Mouse (Mus musculus) forebrain, embryonic 16.5 days (tissue): Measurements from ENCODE around the gene Rtp4. TPM values are rescaled to one million over a fixed set of nuclear protein-coding genes. Genes with fewer than 3 reads are reported as not detected.
A peak's percentile ranks its signal among the peaks of the same experiment; 100 is the strongest.

Experiments used
- ATAC-seq: fragments of 200-750 bp; cut with Nextera tagmentation; 2 replicates; pipeline ENCODE4 v1.8.0; 2017; ENCODE audit warnings: mild to moderate bottlenecking, moderate library complexity
- H3K27ac ChIP-seq: fragments of 300-500 bp; sonication (generic); 2 replicates; pipeline ENCODE4 v1.5.1; 2014; ENCODE audit warnings: low read length, control low read depth
- H3K27me3 ChIP-seq: fragments of 300-500 bp; sonication (generic); replicated peaks from 2 replicates; pipeline ENCODE4 v1.6.1; 2014; ENCODE audit warnings: low read length; ENCODE audit not compliant: control insufficient read depth, insufficient read depth
- H3K36me3 ChIP-seq: fragments of 300-500 bp; sonication (generic); 2 replicates; pipeline ENCODE4 v1.6.1; 2014; ENCODE audit not compliant: control insufficient read depth, insufficient read depth
- H3K4me1 ChIP-seq: fragments of 300-500 bp; sonication (generic); replicated peaks from 2 replicates; pipeline ENCODE4 v1.6.1; 2014; ENCODE audit warnings: low read length; ENCODE audit not compliant: control insufficient read depth, insufficient read depth
- H3K4me2 ChIP-seq: fragments of 300-500 bp; sonication (generic); 2 replicates; pipeline ENCODE4 v1.6.1; 2014; ENCODE audit warnings: mild to moderate bottlenecking, low read length, control low read depth
- H3K4me3 ChIP-seq: fragments of 300-500 bp; sonication (generic); replicated peaks from 2 replicates; pipeline ENCODE4 v1.5.1; 2014; ENCODE audit warnings: mild to moderate bottlenecking, low read length, control low read depth
- H3K9ac ChIP-seq: fragments of 300-500 bp; sonication (generic); replicated peaks from 2 replicates; pipeline ENCODE4 v1.6.1; 2014; ENCODE audit warnings: low read depth, low read length, control low read depth
- H3K9me3 ChIP-seq: fragments of 300-500 bp; sonication (generic); 2 replicates; pipeline ENCODE4 v1.6.1; 2016; ENCODE audit warnings: low read length; ENCODE audit not compliant: control insufficient read depth
- WGBS: fragments of 180-500 bp; shearing (Covaris S2); extraction: QIAGEN DNeasy Blood & Tissue Kit; methylation state at CpG from one replicate; pipeline ENCODE4 v1.1.7; 2014; 5-methylcytosine and 5-hydroxymethylcytosine counted together
- polyA plus RNA-seq: library from polyadenylated mRNA; unstranded; fragments of >200 nt; fragmentation: Nextera tagmentation; extraction: Ambion mirVana; gene quantifications from 2 replicates; pipeline ENCODE4 v1.2.1, GENCODE M21; 2015

Gene Rtp4
- polyA plus RNA-seq, 1 experiment from 2014 or later: 4.1 TPM

- no peak overlapping the region for H3K4me3 ChIP-seq
- 10% methylated on average over 3 of the region's 3 CpGs for WGBS
- peak; percentile 80 for ATAC-seq
- H3K9me3 ChIP-seq: no peaks in the 10 kb centered on the region
- H3K4me2 ChIP-seq: no peak overlapping the region
- H3K36me3 ChIP-seq: no peaks in the 10 kb centered on the region
- H3K4me1 ChIP-seq: peaks cover 22% of the 10 kb centered on the region
- H3K9ac ChIP-seq: no peak overlapping the region
- H3K27me3 ChIP-seq: no peaks in the 10 kb centered on the region
- H3K27ac ChIP-seq: peak overlapping the region; percentile 44; the same call in 1 of the 2 replicates
These were observed 15.8 kb upstream of the Rtp4 start for GRCm38 (mm10) chr16:23504320-23504744.

- Histone ChIP-seq H3K4me2 (no peak overlapping the region), H3K27me3 (no peaks in the 10 kb centered on the region), H3K9ac (no peak overlapping the region), H3K4me3 (no peak overlapping the region), H3K36me3 (no peaks in the 10 kb centered on the region), H3K9me3 (no peaks in the 10 kb centered on the region), H3K27ac (no peak overlapping the region), H3K4me1 (peaks cover 22% of the 10 kb centered on the region)
- no peak for ATAC-seq
- WGBS: 76% methylated on average over 11 of the region's 11 CpGs
These were observed 14.0 kb upstream of the Rtp4 start for GRCm38 (mm10) chr16:23505904-23506687.

GRCm38 (mm10) chr16:23511166-23511935 lies 8.7 kb upstream of the Rtp4 start:
- no peak overlapping the region for H3K4me2 ChIP-seq
- H3K27me3 ChIP-seq: no peaks in the 10 kb centered on the region
- H3K4me1 ChIP-seq: peaks cover 11% of the 10 kb centered on the region
- no peak overlapping the region for H3K9ac ChIP-seq
- no peak for ATAC-seq
- no peak overlapping the region for H3K4me3 ChIP-seq
- WGBS: 78% methylated on average over 4 of the region's 4 CpGs
- H3K36me3 ChIP-seq: peaks cover 3% of the 10 kb centered on the region; the same call in 1 of the 2 replicates
- H3K27ac ChIP-seq: no peak overlapping the region
- no peaks in the 10 kb centered on the region for H3K9me3 ChIP-seq

- Histone ChIP-seq H3K27ac (no peak overlapping the region), H3K4me1 (peaks cover 28% of the 10 kb centered on the region), H3K4me2 (no peak overlapping the region), H3K9me3 (no peaks in the 10 kb centered on the region), H3K4me3 (no peak overlapping the region), H3K27me3 (no peaks in the 10 kb centered on the region), H3K36me3 (peaks cover 3% of the 10 kb centered on the region; the same call in 1 of the 2 replicates), H3K9ac (no peak overlapping the region)
- ATAC-seq: no peak
- WGBS: 98% methylated on average over 1 of the region's 1 CpGs
These were observed 6.7 kb upstream of the Rtp4 start for GRCm38 (mm10) chr16:23513401-23513800.

- Histone ChIP-seq H3K27me3 (no peaks in the 10 kb centered on the region), H3K4me1 (peaks cover 39% of the 10 kb centered on the region), H3K4me2 (peak overlapping the region; percentile 14; the same call in 1 of the 2 replicates), H3K4me3 (no peak overlapping the region), H3K9me3 (no peaks in the 10 kb centered on the region), H3K27ac (no peak overlapping the region), H3K9ac (no peak overlapping the region), H3K36me3 (peaks cover 3% of the 10 kb centered on the region; the same call in 1 of the 2 replicates)
- WGBS: 33% methylated on average over 3 of the region's 3 CpGs
- no peak for ATAC-seq
These were observed 4.3 kb upstream of the Rtp4 start for GRCm38 (mm10) chr16:23515766-23516165.

GRCm38 (mm10) chr16:23516606-23517005 lies 3.5 kb upstream of the Rtp4 start:
- Histone ChIP-seq H3K4me2 (peak overlapping the region; percentile 14; the same call in 1 of the 2 replicates), H3K27ac (peak overlapping the region; percentile 97), H3K9me3 (no peaks in the 10 kb centered on the region), H3K9ac (no peak overlapping the region), H3K36me3 (peaks cover 3% of the 10 kb centered on the region; the same call in 1 of the 2 replicates), H3K4me1 (peaks cover 48% of the 10 kb centered on the region), H3K4me3 (no peak overlapping the region), H3K27me3 (no peaks in the 10 kb centered on the region)
- ATAC-seq: no peak
- WGBS: 65% methylated on average over 2 of the region's 2 CpGs

- no peak for ATAC-seq
- peaks cover 54% of the 10 kb centered on the region for H3K4me1 ChIP-seq
These were observed 2.9 kb upstream of the Rtp4 start for GRCm38 (mm10) chr16:23517230-23517629.

GRCm38 (mm10) chr16:23517754-23518566 lies 2.1 kb upstream of the Rtp4 start:
- WGBS: 32% methylated on average over 20 of the region's 20 CpGs
- Histone ChIP-seq H3K9me3 (no peaks in the 10 kb centered on the region), H3K27me3 (no peaks in the 10 kb centered on the region), H3K4me1 (peaks cover 61% of the 10 kb centered on the region), H3K9ac (peak overlapping the region; percentile 28), H3K36me3 (peaks cover 3% of the 10 kb centered on the region; the same call in 1 of the 2 replicates), H3K27ac (peak overlapping the region; percentile 97), H3K4me3 (peak overlapping the region; percentile 60), H3K4me2 (peak overlapping the region; percentile 62)
- peak; percentile 77 for ATAC-seq

More at GRCm38 (mm10) chr16:23517230-23517629, 2.9 kb upstream of the Rtp4 start:
- no peaks in the 10 kb centered on the region for H3K9me3 ChIP-seq
- H3K27ac ChIP-seq: peak overlapping the region; percentile 97
- H3K4me2 ChIP-seq: peak overlapping the region; percentile 62
- H3K4me3 ChIP-seq: peak overlapping the region; percentile 60
- H3K36me3 ChIP-seq: peaks cover 3% of the 10 kb centered on the region; the same call in 1 of the 2 replicates
- WGBS: 70% methylated on average over 5 of the region's 5 CpGs
- peak overlapping the region; percentile 28; the same call in 1 of the 2 replicates for H3K9ac ChIP-seq
- no peaks in the 10 kb centered on the region for H3K27me3 ChIP-seq
